Mouse (Mus musculus): ENCODE results near the gene 1700023F06Rik.
"Not testable (repeated sequence)": the region's sequence is repeated elsewhere in the genome, so short reads cannot be mapped to it uniquely, and the experiment has no call there.

1700023F06Rik gene

DNA sequence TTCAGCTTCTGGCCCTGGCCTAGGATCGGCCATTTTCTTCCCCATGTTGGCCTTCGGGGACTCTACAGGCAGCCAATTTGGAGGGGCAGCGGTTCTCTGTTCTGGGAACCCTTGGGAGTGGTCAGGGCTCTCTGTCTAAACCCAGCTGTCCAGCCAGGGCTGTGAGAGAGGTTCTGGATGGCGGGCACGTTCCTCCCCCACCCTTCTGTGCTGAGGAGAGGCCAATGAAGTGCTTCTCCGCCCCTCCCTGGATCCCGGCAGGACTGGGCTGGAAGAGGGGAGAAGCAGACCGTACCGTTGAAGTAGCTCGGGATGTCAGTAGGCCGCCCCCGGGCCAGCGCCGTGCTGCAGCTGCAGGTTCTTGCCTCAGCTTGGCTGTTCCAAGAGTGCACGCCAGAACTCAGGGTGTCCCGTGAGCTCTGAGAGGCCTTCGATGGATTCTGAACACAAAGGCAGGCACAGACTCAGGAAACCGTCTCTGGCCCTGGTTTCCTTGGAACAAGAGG is 15.6 kb upstream of the 1700023F06Rik start:
- ATAC-seq (ENCODE audit: insufficient number of reproducible peaks, low FRiP score, low TSS enrichment) = no peak

DNA sequence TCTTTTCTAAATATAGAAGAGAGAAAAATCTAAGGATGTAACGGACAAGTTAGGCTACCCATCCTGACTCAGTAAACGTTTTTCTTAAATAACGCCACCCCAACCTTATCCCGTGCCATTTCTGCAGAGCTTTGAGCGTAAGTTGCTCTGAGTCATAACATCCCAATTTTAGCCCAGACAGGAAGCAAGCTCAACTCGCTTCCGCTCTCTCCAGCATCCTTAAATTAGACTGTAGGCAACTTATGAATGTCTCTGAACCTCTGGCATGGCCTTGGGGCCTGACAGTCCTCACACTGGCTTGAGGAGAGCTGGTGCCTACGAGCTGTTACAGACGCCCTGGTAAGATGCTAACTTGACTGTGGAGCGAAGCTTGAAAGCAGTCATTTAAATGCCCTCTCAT is 15.1 kb upstream of the 1700023F06Rik start:
- no peak for ATAC-seq (ENCODE audit: insufficient number of reproducible peaks, low FRiP score, low TSS enrichment)

DNA sequence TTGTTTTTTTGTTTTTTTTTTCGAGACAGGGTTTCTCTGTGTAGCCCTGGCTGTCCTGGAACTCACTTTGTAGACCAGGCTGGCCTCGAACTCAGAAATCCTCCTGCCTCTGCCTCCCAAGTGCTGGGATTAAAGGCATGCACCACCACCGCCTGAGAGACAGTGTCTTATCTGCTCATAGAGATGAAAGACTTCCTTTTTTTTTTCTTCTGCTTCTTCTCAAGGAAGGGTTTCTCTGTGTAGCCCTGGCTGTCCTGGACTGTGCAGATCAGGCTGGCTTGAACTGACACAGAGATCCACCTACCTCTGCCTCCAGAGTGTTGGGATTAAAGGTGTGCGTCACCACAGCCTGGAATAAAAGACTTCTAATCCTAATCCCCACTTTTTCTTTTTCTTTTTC is 14.4 kb upstream of the 1700023F06Rik start:
- not testable (repeated sequence) for ATAC-seq (ENCODE audit: insufficient number of reproducible peaks, low FRiP score, low TSS enrichment)

- ATAC-seq (ENCODE audit: insufficient number of reproducible peaks, low FRiP score, low TSS enrichment) = no peak
Observed at GRCm38 (mm10) chr11:103221437-103221836, 13.1 kb upstream of the 1700023F06Rik start.

DNA sequence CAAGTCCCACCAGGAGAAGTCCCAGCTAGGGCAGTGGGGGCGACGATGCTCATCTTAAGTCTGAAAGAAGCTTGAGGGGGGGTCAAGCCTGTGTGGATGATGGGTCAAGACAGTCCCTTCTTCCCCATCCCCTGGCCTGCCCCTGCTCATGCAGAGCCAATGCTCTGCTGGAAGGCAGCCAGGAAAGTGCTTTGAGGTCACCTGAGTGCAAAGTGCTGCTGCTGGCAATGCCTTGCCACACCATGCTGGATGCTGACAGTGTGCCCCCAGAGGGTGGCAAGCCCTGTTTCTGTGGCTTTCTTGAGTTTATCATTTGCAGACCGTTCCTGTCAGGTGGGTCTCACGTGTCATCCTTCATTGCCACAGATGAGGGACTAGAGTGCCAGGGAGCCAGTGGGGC is 11.6 kb upstream of the 1700023F06Rik start:
- ATAC-seq (ENCODE audit: insufficient number of reproducible peaks, low FRiP score, low TSS enrichment) = no peak

DNA sequence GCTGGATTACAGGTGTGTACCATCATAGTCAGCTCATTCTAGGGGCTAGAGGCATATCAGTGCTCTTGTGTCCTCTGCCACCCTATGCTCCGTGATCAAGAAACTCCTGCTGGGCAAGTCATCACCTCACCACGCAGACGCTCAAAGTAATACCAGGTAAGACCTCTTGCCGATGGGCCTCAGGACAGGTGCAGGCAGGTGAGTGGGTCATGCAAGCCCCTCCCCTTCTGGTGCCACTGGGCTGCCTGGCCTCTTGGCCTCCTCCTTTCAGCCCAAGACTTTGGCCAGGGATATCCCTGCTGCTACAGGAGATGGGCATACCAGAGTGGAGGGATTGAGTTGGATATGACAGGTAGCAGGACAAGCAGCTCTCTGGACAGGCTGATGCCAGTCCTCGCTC is 10.9 kb upstream of the 1700023F06Rik start:
- no peak for ATAC-seq (ENCODE audit: insufficient number of reproducible peaks, low FRiP score, low TSS enrichment)

GRCm38 (mm10) chr11:103218517-103218901 is 10.2 kb upstream of the 1700023F06Rik start:
- peak; percentile 33; the same call in 1 of the 2 replicates for ATAC-seq (ENCODE audit: insufficient number of reproducible peaks, low FRiP score, low TSS enrichment)

- peak; percentile 86 for ATAC-seq (ENCODE audit: insufficient number of reproducible peaks, low FRiP score, low TSS enrichment)
Observed at GRCm38 (mm10) chr11:103217790-103218516, 9.6 kb upstream of the 1700023F06Rik start, which contains the start of gene Spata32. TSS of gene Spata32 (minus strand) at chr11:103218432.

DNA sequence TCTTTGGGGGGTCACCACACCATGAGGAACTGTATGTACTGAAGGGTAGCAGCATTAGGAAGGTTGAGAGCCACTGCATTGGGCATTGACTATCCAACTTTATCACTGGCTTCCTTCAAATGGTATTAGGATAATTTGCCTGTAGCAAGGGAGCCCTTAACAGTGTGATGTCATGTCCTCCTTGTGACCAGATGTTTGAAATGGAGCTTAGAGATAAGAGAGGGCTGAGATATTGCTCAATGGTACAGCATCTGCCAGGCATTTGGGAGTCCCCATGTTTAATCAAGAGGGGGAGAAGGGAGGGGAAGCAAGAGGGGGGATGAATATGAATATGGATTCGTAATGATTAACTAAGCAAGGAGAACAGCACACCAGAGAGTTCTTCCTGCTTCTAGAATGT is 7.0 kb upstream of the 1700023F06Rik start:
- no peak for ATAC-seq (ENCODE audit: insufficient number of reproducible peaks, low FRiP score, low TSS enrichment)

DNA sequence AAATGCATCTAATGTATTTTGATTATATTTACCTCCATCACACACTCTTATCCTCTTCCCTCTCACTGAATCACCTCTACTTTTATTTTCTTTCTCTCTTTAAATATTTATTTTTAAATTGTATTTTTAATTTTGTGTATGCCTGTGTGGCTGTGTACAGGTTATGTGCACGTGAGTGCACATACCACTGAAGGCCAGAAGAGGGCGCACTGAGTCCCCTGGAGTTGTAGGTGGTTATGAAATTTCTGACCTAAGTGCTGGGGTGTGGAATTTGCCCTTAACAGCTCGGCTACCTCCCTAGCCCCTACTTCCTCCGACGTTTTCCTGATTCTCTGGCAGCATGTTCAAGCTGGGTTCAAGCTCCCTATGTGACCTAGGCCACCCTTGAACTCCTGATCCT is 5.4 kb upstream of the 1700023F06Rik start:
- no peak for ATAC-seq (ENCODE audit: insufficient number of reproducible peaks, low FRiP score, low TSS enrichment)

DNA sequence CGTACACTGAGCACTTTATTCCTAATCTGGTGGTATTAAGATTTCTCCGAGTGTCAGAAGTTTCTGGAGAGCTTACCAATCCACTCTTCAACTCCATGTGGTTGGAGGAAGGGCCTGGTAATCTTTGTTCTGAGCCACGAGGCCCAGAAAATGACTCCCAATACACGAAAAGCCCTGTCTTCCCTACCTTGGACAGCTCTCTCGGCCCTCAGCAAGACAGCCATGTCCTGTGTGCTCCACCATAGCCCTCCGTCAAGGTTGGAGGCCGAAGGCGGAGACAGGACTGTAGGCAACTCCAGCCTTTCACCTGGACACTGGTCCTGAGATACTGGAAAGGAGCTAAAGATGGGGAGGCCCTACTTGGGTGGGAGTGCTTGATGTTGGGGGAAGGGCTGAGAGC is 1.9 kb upstream of the 1700023F06Rik start:
- no peak for ATAC-seq (ENCODE audit: insufficient number of reproducible peaks, low FRiP score, low TSS enrichment)

GRCm38 (mm10) chr11:103206203-103206602 is 2.2 kb downstream of the 1700023F06Rik start:
- ATAC-seq (ENCODE audit: insufficient number of reproducible peaks, low FRiP score, low TSS enrichment) = no peak

DNA sequence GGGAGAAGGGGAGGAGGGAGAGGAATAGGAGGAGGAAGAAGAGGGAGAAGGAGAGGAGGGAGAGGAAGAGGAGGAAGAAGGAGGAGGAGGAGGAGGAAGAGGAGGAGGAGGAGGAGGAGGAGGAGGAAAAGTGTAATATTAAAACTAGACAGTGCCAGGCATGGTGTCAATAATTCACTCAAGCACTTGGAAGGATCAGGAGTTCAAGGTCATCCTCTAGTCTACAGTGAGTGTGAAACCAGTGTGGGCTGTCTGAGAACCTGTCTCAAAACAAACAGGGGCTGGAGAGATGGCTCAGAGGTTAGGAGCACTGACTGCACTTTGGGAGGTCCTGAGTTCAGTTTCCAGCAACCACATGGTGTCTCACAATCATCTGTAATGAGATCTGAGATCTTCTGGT is 6.0 kb downstream of the 1700023F06Rik start:
- no peak for ATAC-seq (ENCODE audit: insufficient number of reproducible peaks, low FRiP score, low TSS enrichment)

DNA sequence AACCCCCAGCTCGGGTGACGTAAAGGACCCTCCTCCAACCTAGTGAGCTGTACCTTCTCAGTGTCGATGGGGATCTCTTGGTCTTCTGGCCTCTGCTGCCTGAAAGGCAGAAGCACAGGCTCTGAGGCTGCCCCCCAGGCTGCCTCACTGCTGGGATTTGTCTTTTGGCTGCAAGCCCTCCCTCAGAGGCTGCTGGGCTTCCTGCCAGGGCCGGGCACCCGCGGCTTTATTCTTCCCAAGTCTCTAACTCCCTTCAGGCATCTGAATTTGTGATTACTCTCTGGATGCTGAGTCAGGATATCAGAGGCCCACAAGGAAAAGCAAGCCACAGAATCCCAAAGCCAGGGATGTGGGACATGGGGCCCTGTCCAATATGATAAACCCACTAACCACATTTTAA is 6.7 kb downstream of the 1700023F06Rik start:
- no peak for ATAC-seq (ENCODE audit: insufficient number of reproducible peaks, low FRiP score, low TSS enrichment)

- ATAC-seq (ENCODE audit: insufficient number of reproducible peaks, low FRiP score, low TSS enrichment) = peak; percentile 74; the same call in 1 of the 2 replicates
Observed at GRCm38 (mm10) chr11:103198911-103199803, 9.2 kb downstream of the 1700023F06Rik start.

- ATAC-seq (ENCODE audit: insufficient number of reproducible peaks, low FRiP score, low TSS enrichment) = no peak
Observed at GRCm38 (mm10) chr11:103198339-103198738, 10.0 kb downstream of the 1700023F06Rik start.

DNA sequence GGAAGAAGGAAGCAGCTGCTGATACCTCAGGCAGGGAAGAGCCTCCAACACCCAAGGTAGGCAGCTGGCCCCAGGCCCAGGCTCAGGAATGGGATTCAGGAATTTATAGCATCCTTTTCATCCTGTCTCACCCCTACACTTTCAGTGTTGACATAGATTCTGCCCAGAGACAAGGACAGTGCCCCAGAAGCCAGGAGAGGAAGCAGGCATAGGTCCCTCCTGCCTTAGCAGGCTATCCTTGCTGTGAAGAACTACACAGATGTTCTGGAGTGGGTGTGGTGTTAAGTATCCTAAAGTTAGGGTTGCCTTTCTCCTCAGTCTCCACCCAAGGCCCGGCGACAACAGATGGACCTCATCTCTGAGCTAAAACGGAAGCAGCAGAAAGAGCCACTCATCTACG is 11.0 kb downstream of the 1700023F06Rik start:
- ATAC-seq (ENCODE audit: insufficient number of reproducible peaks, low FRiP score, low TSS enrichment) = no peak

- ATAC-seq (ENCODE audit: insufficient number of reproducible peaks, low FRiP score, low TSS enrichment) = no peak
Observed at GRCm38 (mm10) chr11:103195656-103196055, 12.7 kb downstream of the 1700023F06Rik start.

DNA sequence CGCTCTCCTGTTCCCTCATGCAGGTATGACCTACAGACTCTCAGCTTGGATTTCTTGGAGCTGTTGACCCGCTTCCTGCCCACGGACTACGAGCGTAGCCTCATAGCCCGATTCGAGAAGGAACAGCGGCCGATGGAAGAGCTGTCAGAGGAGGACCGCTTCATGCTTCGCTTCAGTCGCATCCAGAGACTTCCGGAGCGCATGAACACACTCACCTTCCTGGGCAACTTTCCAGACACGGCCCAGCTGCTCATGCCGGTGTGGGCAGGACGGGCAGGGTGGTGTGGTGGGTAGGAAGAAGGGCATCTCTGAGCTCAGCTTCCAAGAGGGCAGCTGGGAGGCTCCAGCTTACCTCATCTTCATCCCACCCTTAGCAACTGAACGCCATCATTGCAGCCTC is 13.1 kb downstream of the 1700023F06Rik start:
- ATAC-seq (ENCODE audit: insufficient number of reproducible peaks, low FRiP score, low TSS enrichment) = no peak

GRCm38 (mm10) chr11:103193825-103194168 is 14.6 kb downstream of the 1700023F06Rik start:
- ATAC-seq (ENCODE audit: insufficient number of reproducible peaks, low FRiP score, low TSS enrichment) = no peak

All from cerebellum, adult (tissue).